Mouse (Mus musculus): ENCODE results near the gene Vezt. TPM values are rescaled to one million over a fixed set of nuclear protein-coding genes. Genes with fewer than 3 reads are reported as not detected.

Gene Vezt
- polyA plus RNA-seq, 1 experiment, result 56.2 TPM

DNA sequence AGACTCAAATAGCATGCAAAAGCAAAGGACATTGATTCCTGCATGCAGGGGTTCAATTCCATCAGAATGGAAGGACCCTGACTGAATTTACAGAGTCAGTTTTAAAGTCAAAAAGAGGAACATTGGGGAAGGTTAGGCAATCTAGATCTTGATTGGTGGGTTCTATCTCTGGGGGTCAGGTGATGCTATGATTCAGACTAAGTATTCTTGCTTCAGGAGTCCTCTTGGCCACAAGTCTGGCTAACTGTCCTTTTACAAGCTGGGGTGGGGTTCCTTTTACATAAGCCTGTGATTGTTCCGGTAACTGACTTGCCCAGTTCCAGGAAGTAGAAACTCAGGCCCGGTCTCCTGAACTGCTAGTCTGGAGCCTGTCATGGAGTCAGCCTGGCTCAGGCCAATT is 85.7 kb downstream of the Vezt start:
- DNase-seq (ENCODE audit: low read depth), result no peak

GRCm38 (mm10) chr10:93945843-93946499 is 89.6 kb downstream of the Vezt start:
- no peak for DNase-seq (ENCODE audit: low read depth)
- no peak for TF ChIP-seq POLR2A (IDR thresholded peaks at IDR 0.05; ENCODE audit: borderline replicate concordance, extremely low read depth, insufficient read depth, insufficient read length, poor library complexity, severe bottlenecking)
- no peak for TF ChIP-seq CTCF (IDR thresholded peaks at IDR 0.05; ENCODE audit: borderline replicate concordance, extremely low read depth, insufficient read depth, insufficient read length)

More for the DNA sequence above, 85.7 kb downstream of the Vezt start:
- TF ChIP-seq CTCF (IDR thresholded peaks at IDR 0.05; ENCODE audit: borderline replicate concordance, extremely low read depth, insufficient read depth, insufficient read length) (no peak), POLR2A (IDR thresholded peaks at IDR 0.05; ENCODE audit: borderline replicate concordance, extremely low read depth, insufficient read depth, insufficient read length, poor library complexity, severe bottlenecking) (no peak)

- peak; percentile 60; the same call in 1 of the 2 replicates for TF ChIP-seq CTCF (IDR thresholded peaks at IDR 0.05; ENCODE audit: borderline replicate concordance, extremely low read depth, insufficient read depth, insufficient read length)
- no peak for TF ChIP-seq POLR2A (IDR thresholded peaks at IDR 0.05; ENCODE audit: borderline replicate concordance, extremely low read depth, insufficient read depth, insufficient read length, poor library complexity, severe bottlenecking)
- DNase-seq (ENCODE audit: low read depth), result peak; percentile 71
These were observed 90.3 kb downstream of the Vezt start for GRCm38 (mm10) chr10:93945364-93945763.

- DNase-seq (ENCODE audit: low read depth), result no peak
- TF ChIP-seq POLR2A (IDR thresholded peaks at IDR 0.05; ENCODE audit: borderline replicate concordance, extremely low read depth, insufficient read depth, insufficient read length, poor library complexity, severe bottlenecking) (no peak), CTCF (IDR thresholded peaks at IDR 0.05; ENCODE audit: borderline replicate concordance, extremely low read depth, insufficient read depth, insufficient read length) (no peak)
These were observed 91.4 kb downstream of the Vezt start for GRCm38 (mm10) chr10:93944241-93944640.

DNA sequence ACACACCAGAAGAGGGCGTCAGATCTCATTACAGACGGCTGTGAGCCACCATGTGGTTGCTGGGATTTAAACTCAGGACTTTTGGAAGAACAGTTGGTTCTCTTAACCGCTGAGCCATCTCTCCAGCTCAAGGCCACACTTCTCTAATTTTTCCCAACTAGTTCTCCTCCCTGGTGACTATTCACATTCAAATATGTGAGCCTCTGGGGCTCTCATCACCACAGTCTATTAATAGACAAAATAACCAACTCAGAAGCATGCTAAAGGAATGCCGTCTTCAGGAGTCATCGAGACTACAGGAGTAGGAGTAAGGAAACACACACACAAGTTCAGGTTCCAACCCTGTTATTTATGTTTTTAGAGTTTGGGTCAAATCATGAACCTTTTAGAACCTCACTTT is 95.3 kb downstream of the Vezt start:
- TF ChIP-seq CTCF (IDR thresholded peaks at IDR 0.05; ENCODE audit: borderline replicate concordance, extremely low read depth, insufficient read depth, insufficient read length) (no peak), POLR2A (IDR thresholded peaks at IDR 0.05; ENCODE audit: borderline replicate concordance, extremely low read depth, insufficient read depth, insufficient read length, poor library complexity, severe bottlenecking) (no peak)
- DNase-seq (ENCODE audit: low read depth), result no peak

DNA sequence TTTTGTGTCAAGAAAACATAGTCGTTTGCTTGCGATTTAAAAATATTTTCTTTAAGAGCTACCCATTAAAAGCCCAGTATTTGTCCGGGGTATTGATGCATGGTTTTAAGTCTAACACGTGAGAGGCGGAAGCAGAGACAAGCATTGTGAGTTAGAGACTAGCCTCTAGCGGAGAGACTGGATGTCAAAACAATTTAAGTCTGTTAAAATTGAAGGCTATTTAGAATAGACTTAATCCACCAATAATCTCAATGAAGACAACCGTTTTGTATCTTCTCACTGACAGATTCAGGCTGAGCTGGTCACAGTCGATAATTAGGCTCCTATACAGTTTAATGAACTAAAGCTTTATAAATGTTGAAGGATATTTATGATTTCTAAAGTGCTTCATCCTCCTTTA is 95.9 kb downstream of the Vezt start:
- DNase-seq (ENCODE audit: low read depth), result peak; percentile 24
- no peak for TF ChIP-seq POLR2A (IDR thresholded peaks at IDR 0.05; ENCODE audit: borderline replicate concordance, extremely low read depth, insufficient read depth, insufficient read length, poor library complexity, severe bottlenecking)
- no peak for TF ChIP-seq CTCF (IDR thresholded peaks at IDR 0.05; ENCODE audit: borderline replicate concordance, extremely low read depth, insufficient read depth, insufficient read length)

- TF ChIP-seq CTCF (IDR thresholded peaks at IDR 0.05; ENCODE audit: borderline replicate concordance, extremely low read depth, insufficient read depth, insufficient read length) (no peak), POLR2A (IDR thresholded peaks at IDR 0.05; ENCODE audit: borderline replicate concordance, extremely low read depth, insufficient read depth, insufficient read length, poor library complexity, severe bottlenecking) (no peak)
- DNase-seq (ENCODE audit: low read depth), result peak; percentile 32
These were observed 96.8 kb downstream of the Vezt start for GRCm38 (mm10) chr10:93938844-93939271.

GRCm38 (mm10) chr10:93933980-93934379 is 101.6 kb downstream of the Vezt start:
- TF ChIP-seq CTCF (IDR thresholded peaks at IDR 0.05; ENCODE audit: borderline replicate concordance, extremely low read depth, insufficient read depth, insufficient read length) (no peak), POLR2A (IDR thresholded peaks at IDR 0.05; ENCODE audit: borderline replicate concordance, extremely low read depth, insufficient read depth, insufficient read length, poor library complexity, severe bottlenecking) (no peak)
- DNase-seq (ENCODE audit: low read depth), result peak; percentile 87

- peak; percentile 26 for DNase-seq (ENCODE audit: low read depth)
- TF ChIP-seq CTCF (IDR thresholded peaks at IDR 0.05; ENCODE audit: borderline replicate concordance, extremely low read depth, insufficient read depth, insufficient read length), result no peak
- no peak for TF ChIP-seq POLR2A (IDR thresholded peaks at IDR 0.05; ENCODE audit: borderline replicate concordance, extremely low read depth, insufficient read depth, insufficient read length, poor library complexity, severe bottlenecking)
These were observed 102.8 kb downstream of the Vezt start for GRCm38 (mm10) chr10:93932861-93933260.

GRCm38 (mm10) chr10:93932020-93932419 is 103.6 kb downstream of the Vezt start:
- no peak for TF ChIP-seq POLR2A (IDR thresholded peaks at IDR 0.05; ENCODE audit: borderline replicate concordance, extremely low read depth, insufficient read depth, insufficient read length, poor library complexity, severe bottlenecking)
- TF ChIP-seq CTCF (IDR thresholded peaks at IDR 0.05; ENCODE audit: borderline replicate concordance, extremely low read depth, insufficient read depth, insufficient read length), result no peak
- DNase-seq (ENCODE audit: low read depth), result no peak

- DNase-seq (ENCODE audit: low read depth), result no peak
- TF ChIP-seq CTCF (IDR thresholded peaks at IDR 0.05; ENCODE audit: borderline replicate concordance, extremely low read depth, insufficient read depth, insufficient read length), result no peak
- TF ChIP-seq POLR2A (IDR thresholded peaks at IDR 0.05; ENCODE audit: borderline replicate concordance, extremely low read depth, insufficient read depth, insufficient read length, poor library complexity, severe bottlenecking), result no peak
These were observed 104.2 kb downstream of the Vezt start for GRCm38 (mm10) chr10:93931431-93931830.

DNA sequence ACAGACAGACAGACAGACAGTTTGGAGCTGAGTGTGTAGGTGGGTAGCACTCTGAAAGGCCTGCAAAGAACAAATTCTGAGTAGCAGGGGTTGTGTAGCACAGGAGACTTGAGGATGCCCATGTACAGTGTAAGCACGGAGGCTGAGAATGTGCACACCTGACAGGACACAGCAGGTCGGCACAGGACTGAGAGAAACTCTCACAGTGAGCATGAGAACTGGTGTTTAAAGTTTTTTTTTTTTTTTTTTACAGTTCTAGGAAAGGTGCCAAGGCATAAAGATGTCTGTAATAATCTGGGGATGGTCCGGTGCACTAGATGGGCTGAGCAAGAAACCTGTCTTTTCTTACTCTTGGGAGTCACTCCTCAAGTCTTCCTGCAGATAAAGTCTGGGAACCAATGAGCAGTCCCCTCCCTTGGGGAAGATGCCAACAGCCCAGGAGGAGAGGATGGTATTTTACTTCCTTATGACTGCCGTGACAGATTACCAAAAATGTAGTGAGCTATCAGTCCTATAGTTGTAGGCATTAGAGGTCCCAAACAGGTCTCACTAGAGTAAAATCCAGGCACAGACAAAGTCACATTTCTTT is 105.3 kb downstream of the Vezt start:
- TF ChIP-seq POLR2A (IDR thresholded peaks at IDR 0.05; ENCODE audit: borderline replicate concordance, extremely low read depth, insufficient read depth, insufficient read length, poor library complexity, severe bottlenecking) (no peak), CTCF (IDR thresholded peaks at IDR 0.05; ENCODE audit: borderline replicate concordance, extremely low read depth, insufficient read depth, insufficient read length) (no peak)
- no peak for DNase-seq (ENCODE audit: low read depth)
